Mouse (Mus musculus) left cerebral cortex, postnatal 4 days (tissue): ENCODE results near the gene Six1. TPM values are rescaled to one million over a fixed set of nuclear protein-coding genes. Genes with fewer than 3 reads are reported as not detected.
"Not testable (repeated sequence)": the region's sequence is repeated elsewhere in the genome, so short reads cannot be mapped to it uniquely, and the experiment has no call there.

Source experiments
- DNase-seq: peaks from one replicate; pipeline ENCODE4 v3.0.0-alpha.2; 2022
- intact Hi-C: fragments of 180-260 bp; cut with DNase I; formaldehyde crosslinking; loops from one replicate; pipeline ENCODE4 v1.15.1; 2025
- total RNA-seq, 2 experiments: library from RNA; stranded (reverse); gene quantifications; 2 replicates each; pipeline ENCODE4 v1.2.3; 2021

Gene Six1
- total RNA-seq, 2 experiments from 2014 or later: 0.66 to 0.87 TPM

- DNase-seq: no peak
- intact Hi-C loops: no loop called here
Measured at GRCm38 (mm10) chr12:73038441-73038991, 15.2 kb downstream of the Six1 start.

DNA sequence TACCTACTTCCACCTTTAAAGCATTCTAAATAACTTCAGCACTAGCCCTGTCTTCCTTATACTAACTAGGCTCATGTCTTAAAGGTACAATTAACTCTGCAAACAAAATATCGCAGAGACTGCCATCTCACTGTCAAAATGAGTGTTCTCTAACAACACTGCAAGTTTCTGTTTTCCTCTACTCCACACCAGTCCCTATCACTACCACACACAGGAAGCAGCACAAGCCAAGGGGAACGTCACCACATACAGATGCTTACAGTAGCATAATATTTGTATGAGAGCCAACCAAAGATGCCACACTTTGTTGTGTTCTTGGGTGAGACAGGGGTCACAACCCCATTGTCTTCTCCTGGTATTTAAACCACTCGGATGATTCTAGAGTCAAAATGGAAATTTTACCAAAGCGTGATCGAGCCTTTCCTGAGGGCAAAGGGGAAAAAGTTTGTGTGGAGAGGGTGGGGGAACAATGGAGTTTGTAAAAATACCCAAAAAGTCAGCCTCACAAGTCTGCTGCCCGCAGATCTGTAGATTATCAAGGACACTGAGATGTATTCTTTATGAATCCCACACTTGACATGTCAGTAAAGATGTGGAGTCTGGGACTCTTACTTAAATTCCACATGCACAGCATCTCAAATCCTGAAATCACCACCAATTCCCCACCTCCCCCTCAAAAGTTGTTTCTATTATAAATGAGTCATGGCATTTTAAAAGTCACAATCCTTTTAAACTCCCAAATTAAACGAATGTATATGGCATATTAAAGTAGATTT, 16.1 kb downstream of the Six1 start:
- intact Hi-C loops: no loop called here

GRCm38 (mm10) chr12:73034901-73035895, 18.5 kb downstream of the Six1 start:
- intact Hi-C loops: no loop called here
- DNase-seq: no peak

More for the DNA sequence above, 16.1 kb downstream of the Six1 start:
- no peak for DNase-seq

- no peak for DNase-seq
- intact Hi-C loops: no loop called here
Measured at GRCm38 (mm10) chr12:73032665-73033064, 21.0 kb downstream of the Six1 start.

DNA sequence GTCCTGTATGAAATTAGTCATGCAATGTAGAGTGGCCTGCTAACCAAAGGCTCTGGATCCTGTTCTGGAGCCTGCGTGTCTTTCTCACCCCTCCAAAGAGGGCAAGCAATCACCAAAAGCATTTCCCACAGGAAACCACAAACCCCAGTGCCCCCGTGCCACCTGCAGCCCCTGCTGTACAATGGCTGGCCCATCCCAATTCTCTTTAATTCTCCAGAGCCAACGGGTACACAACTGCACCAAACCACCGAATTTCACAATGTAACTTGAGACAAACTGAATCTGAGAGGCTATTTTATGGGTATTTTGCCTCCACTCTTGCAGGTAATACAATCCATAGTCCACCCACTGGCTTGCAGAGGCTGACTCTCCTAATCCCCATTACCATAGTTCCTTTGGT, 22.4 kb downstream of the Six1 start:
- no peak for DNase-seq
- intact Hi-C loops: no loop called here

DNA sequence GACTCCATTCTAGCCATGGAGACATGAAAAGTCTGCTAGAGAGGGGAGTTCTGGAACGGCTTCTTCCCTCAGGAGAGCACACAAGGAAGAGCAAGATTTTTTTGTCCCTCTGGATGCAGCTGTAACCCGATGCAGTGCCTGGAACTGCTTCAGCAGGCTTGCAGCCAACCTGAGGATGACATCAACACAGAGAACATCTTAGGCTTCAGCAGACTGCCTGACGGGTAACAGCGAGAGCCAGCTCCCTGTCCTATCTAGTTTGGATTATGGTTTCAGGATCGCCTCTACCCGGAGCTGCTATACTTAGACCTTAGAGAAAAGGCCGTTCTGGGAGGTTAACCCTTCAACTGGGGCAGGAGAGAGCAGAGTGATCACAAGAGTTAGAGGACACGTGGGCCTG, 28.2 kb downstream of the Six1 start:
- intact Hi-C loops: no loop called here
- no peak for DNase-seq

DNA sequence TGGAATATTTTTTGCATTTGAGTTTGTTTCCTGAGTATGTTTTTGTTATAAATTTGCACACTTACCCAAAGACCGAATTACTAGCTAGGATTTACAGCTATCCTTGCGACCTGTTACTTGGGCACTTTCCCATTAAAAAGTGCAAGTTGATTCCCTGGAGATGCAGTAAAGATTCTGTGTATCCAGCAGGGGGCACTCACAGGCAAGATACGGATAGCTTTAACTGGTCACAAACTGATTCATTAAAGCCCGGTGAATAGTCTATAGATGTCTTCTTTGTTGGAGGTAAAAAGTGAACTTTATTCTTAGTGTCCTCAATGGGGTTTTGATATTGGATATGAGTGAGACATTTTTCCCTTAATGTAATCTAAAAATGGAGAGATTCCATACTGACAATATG, 32.7 kb downstream of the Six1 start:
- DNase-seq: peak; percentile 72
- intact Hi-C loops: loop anchor here (5.0 kb wide), 1 partner anchor 496 kb away; no protein-coding TSS in a partner anchor

DNA sequence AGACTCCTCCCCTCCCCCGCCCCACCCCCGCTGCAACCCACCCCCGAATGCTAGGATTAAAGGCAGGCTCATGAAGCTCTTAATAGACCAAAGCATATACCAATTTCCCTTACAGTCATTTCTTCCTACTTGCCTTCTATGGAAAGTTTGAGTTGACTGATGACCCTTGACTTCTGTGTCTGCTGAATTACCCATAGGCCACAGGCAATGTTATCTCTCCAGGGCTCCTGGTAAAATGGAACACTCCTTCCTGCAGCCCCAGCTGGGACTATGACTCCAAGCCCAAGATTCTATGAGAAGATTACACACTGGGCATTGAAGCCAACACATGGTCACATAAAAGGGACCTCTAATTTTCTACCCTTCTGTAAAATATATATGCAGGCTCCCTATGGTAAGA, 33.3 kb downstream of the Six1 start:
- intact Hi-C loops: loop anchor here (5.0 kb wide), 1 partner anchor 497 kb away; no protein-coding TSS in a partner anchor
- no peak for DNase-seq

- intact Hi-C loops: no loop called here
- DNase-seq: no peak
Measured at GRCm38 (mm10) chr12:73018838-73019237, 34.8 kb downstream of the Six1 start.

- DNase-seq: no peak
- intact Hi-C loops: no loop called here
Measured at GRCm38 (mm10) chr12:73016171-73016570, 37.5 kb downstream of the Six1 start.

- intact Hi-C loops: no loop called here
- no peak for DNase-seq
Measured at GRCm38 (mm10) chr12:73014311-73014710, 39.4 kb downstream of the Six1 start.

DNA sequence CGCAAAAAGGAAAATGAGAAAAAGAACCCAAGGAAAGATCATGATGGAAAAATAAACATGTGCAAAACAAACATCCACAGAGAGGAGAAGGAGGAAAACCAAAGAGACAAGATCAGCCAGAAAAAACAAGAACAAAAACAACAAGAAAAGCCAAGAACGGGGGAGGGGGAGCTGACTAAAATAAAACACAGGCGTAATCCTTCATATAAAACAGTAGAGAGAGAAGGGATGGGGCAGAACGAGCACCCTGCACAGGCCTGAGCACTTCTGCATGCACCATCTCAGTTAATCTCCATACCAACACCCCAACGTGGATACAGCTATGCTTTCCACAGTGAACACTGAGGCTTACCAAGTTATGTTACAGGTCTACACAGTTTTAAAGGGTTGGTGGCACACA, 40.9 kb downstream of the Six1 start:
- no peak for DNase-seq
- intact Hi-C loops: no loop called here

- intact Hi-C loops: no loop called here
Measured at GRCm38 (mm10) chr12:73012136-73012785, 41.4 kb downstream of the Six1 start.

GRCm38 (mm10) chr12:73002903-73003302, 50.8 kb downstream of the Six1 start:
- intact Hi-C loops: not testable (repeated sequence)

More at GRCm38 (mm10) chr12:73012136-73012785, 41.4 kb downstream of the Six1 start:
- no peak for DNase-seq

GRCm38 (mm10) chr12:73002281-73002680, 51.4 kb downstream of the Six1 start:
- DNase-seq: peak; percentile 19

More at GRCm38 (mm10) chr12:73002903-73003302, 50.8 kb downstream of the Six1 start:
- not testable (repeated sequence) for DNase-seq

GRCm38 (mm10) chr12:72998105-72999001, 55.3 kb downstream of the Six1 start:
- DNase-seq: no peak
- intact Hi-C loops: no loop called here

More at GRCm38 (mm10) chr12:73002281-73002680, 51.4 kb downstream of the Six1 start:
- intact Hi-C loops: not testable (repeated sequence)

GRCm38 (mm10) chr12:72996646-72997045, 57.0 kb downstream of the Six1 start:
- intact Hi-C loops: no loop called here

More at GRCm38 (mm10) chr12:72996646-72997045, 57.0 kb downstream of the Six1 start:
- no peak for DNase-seq
